Mouse (Mus musculus): ENCODE measurements around the gene Nemp1. TPM values are rescaled to one million over a fixed set of nuclear protein-coding genes. Genes with fewer than 3 reads are reported as not detected.
A peak's percentile ranks its signal among the peaks of the same experiment; 100 is the strongest.

The Nemp1 gene
- polyA plus RNA-seq, 2 experiments, result 5.5 to 5.6 TPM

GRCm38 (mm10) chr10:127620406-127621190 lies 46.1 kb upstream of the Nemp1 start, which contains the start of gene Lrp1:
TSS of gene Lrp1 (minus strand) at chr10:127621148.
- peak within 1 kb of the TSS; percentile 55 to 63 for H3K4me3 ChIP-seq (ENCODE audit: insufficient read depth in 1 of 2, low read depth in 2 of 2, low read length in 2 of 2)
- H3K27me3 ChIP-seq (ENCODE audit: control insufficient read depth, insufficient read depth, low read length), result peaks cover 34% of the 10 kb centered on the region
- H3K9me3 ChIP-seq (ENCODE audit: control insufficient read depth, low read length), result no peaks in the 10 kb centered on the region
- no peaks in the 10 kb centered on the region for H3K36me3 ChIP-seq (replicated peaks; ENCODE audit: control insufficient read depth, insufficient read depth, low read depth)
- no peak for TF ChIP-seq EP300 (IDR thresholded peaks at IDR 0.05; ENCODE audit: low read depth)
- TF ChIP-seq CTCF (IDR thresholded peaks at IDR 0.05; ENCODE audit: low read depth), result no peak
- no peak within 1 kb of the TSS; the same call in 1 of the 2 replicates for H3K27ac ChIP-seq
- WGBS (ENCODE audit: insufficient replicate concordance), result 7% methylated on average over 30 of the region's 32 CpGs
- DNase-seq (ENCODE audit: low read depth in 3 of 3, low spot score in 3 of 3), result no peak
- peaks cover 0 to 14% of the 10 kb centered on the region in 2 experiments; a peak in 2 of 4 replicates for H3K4me1 ChIP-seq (replicated peaks; ENCODE audit: control insufficient read depth in 2 of 2, insufficient read depth in 2 of 2, low read length in 1 of 2)
- peak within 1 kb of the TSS; percentile 21; the same call in 1 of the 2 replicates for H3K9ac ChIP-seq (replicated peaks)
- H3K4me2 ChIP-seq (ENCODE audit: low read depth), result peak within 1 kb of the TSS; percentile 62
- peak; percentile 32; the same call in 1 of the 2 replicates for ATAC-seq (ENCODE audit: insufficient read depth)

GRCm38 (mm10) chr10:127621191-127622056 lies 45.3 kb upstream of the Nemp1 start:
- Histone ChIP-seq H3K27ac (no peak overlapping the region; the same call in 1 of the 2 replicates), H3K4me3 (ENCODE audit: insufficient read depth in 1 of 2, low read depth in 2 of 2, low read length in 2 of 2) (peak overlapping the region; percentile 51 to 63), H3K9ac (replicated peaks) (0 out of 2 replicates have a peak overlapping the region, but pooled peaks have one; percentile 21), H3K9me3 (ENCODE audit: control insufficient read depth, low read length) (no peaks in the 10 kb centered on the region), H3K36me3 (replicated peaks; ENCODE audit: control insufficient read depth, insufficient read depth, low read depth) (no peaks in the 10 kb centered on the region), H3K4me1 (replicated peaks; ENCODE audit: control insufficient read depth in 2 of 2, insufficient read depth in 2 of 2, low read length in 1 of 2) (peaks cover 0 to 11% of the 10 kb centered on the region in 2 experiments; a peak in 2 of 4 replicates), H3K4me2 (ENCODE audit: low read depth) (peak overlapping the region; percentile 62), H3K27me3 (ENCODE audit: control insufficient read depth, insufficient read depth, low read length) (peaks cover 34% of the 10 kb centered on the region)
- DNase-seq (ENCODE audit: low read depth in 3 of 3, low spot score in 3 of 3), result no peak
- TF ChIP-seq CTCF (IDR thresholded peaks at IDR 0.05; ENCODE audit: low read depth), result no peak
- ATAC-seq (ENCODE audit: insufficient read depth), result peak; percentile 71
- WGBS (ENCODE audit: insufficient replicate concordance), result 1% methylated on average over 37 of the region's 39 CpGs

DNA sequence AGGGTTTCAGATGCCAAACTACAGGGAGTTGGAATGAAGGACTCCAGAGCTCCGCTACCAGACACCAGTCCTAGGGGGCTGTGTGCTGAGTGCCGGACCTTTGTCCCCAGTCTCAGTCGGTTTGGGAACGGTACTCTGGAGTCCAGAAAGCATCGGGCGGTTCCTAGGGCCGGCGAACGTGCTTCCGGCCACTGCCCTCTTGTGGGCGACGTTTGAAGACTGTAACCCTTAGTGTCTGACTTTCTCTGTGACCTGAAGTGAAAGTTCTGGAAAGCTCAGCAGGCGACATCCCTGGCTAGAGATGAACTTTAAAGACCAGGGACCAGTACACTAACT lies 44.7 kb upstream of the Nemp1 start:
- no peak for DNase-seq (ENCODE audit: low read depth in 3 of 3, low spot score in 3 of 3)
- WGBS (ENCODE audit: insufficient replicate concordance), result under 1% methylated on average over 13 of the region's 13 CpGs
- TF ChIP-seq EP300 (IDR thresholded peaks at IDR 0.05; ENCODE audit: low read depth) (no peak), CTCF (IDR thresholded peaks at IDR 0.05; ENCODE audit: low read depth) (peak; percentile 62)

DNA sequence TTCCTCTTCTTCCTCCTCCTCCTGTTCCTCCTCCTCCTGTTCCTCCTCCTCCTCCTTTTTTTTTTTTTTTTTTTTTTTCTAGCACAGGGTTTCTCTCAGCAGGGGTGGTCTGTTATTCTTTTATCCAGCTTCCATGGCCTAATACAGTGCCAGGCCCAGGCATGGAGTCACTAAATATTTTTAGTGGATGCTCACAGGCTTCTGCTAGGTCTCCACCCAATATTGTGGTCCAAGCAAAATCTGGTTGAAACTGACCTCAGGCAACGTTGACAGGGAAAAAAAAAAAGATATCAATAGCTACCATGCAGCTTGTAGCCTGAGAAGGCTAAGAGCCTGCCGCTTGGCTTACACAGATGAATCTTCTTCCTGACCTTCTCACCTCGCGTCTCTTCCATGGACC lies 44.0 kb upstream of the Nemp1 start:
- no peak for ATAC-seq (ENCODE audit: insufficient read depth)
- H3K4me2 ChIP-seq (ENCODE audit: low read depth), result no peak overlapping the region
- 58% methylated on average over 4 of the region's 4 CpGs for WGBS (ENCODE audit: insufficient replicate concordance)

More for the DNA sequence above, 44.7 kb upstream of the Nemp1 start:
- Histone ChIP-seq H3K9ac (replicated peaks) (no peak overlapping the region), H3K4me3 (ENCODE audit: insufficient read depth in 1 of 2, low read depth in 2 of 2, low read length in 2 of 2) (peak overlapping the region; percentile 51 to 63), H3K9me3 (ENCODE audit: control insufficient read depth, low read length) (no peaks in the 10 kb centered on the region; the same call in 1 of the 2 replicates), H3K27ac (no peak overlapping the region), H3K27me3 (ENCODE audit: control insufficient read depth, insufficient read depth, low read length) (peaks cover 34% of the 10 kb centered on the region), H3K4me2 (ENCODE audit: low read depth) (peak overlapping the region; percentile 62), H3K36me3 (replicated peaks; ENCODE audit: control insufficient read depth, insufficient read depth, low read depth) (no peaks in the 10 kb centered on the region), H3K4me1 (replicated peaks; ENCODE audit: control insufficient read depth in 2 of 2, insufficient read depth in 2 of 2, low read length in 1 of 2) (peaks cover 0 to 7% of the 10 kb centered on the region in 2 experiments; a peak in 2 of 4 replicates)
- peak; percentile 49 for ATAC-seq (ENCODE audit: insufficient read depth)

More for the DNA sequence above, 44.0 kb upstream of the Nemp1 start:
- DNase-seq (ENCODE audit: low read depth in 3 of 3, low spot score in 3 of 3), result no peak
- H3K27me3 ChIP-seq (ENCODE audit: control insufficient read depth, insufficient read depth, low read length), result peaks cover 34% of the 10 kb centered on the region
- no peak overlapping the region for H3K27ac ChIP-seq
- no peaks in the 10 kb centered on the region for H3K36me3 ChIP-seq (replicated peaks; ENCODE audit: control insufficient read depth, insufficient read depth, low read depth)
- TF ChIP-seq CTCF (IDR thresholded peaks at IDR 0.05; ENCODE audit: low read depth) (no peak), EP300 (IDR thresholded peaks at IDR 0.05; ENCODE audit: low read depth) (no peak)
- no peak overlapping the region for H3K9ac ChIP-seq (replicated peaks)
- H3K4me3 ChIP-seq (ENCODE audit: insufficient read depth in 1 of 2, low read depth in 2 of 2, low read length in 2 of 2), result no peak overlapping the region
- H3K4me1 ChIP-seq (replicated peaks; ENCODE audit: control insufficient read depth in 2 of 2, insufficient read depth in 2 of 2, low read length in 1 of 2), result 0 out of 4 replicates have a peak, but pooled peaks cover 0 to 3% of the 10 kb centered on the region in 2 experiments
- no peaks in the 10 kb centered on the region; the same call in 1 of the 2 replicates for H3K9me3 ChIP-seq (ENCODE audit: control insufficient read depth, low read length)

Measured in liver, embryonic 14.5 days (tissue).